Mouse (Mus musculus) retina, postnatal 1 day (tissue): ENCODE data around the gene Cfc1.
"Not testable (repeated sequence)": the region's sequence is repeated elsewhere in the genome, so short reads cannot be mapped to it uniquely, and the experiment has no call there.

Experiments
- DNase-seq: peaks from one replicate; pipeline ENCODE4 v3.0.0-alpha.2; 2012

Cfc1 gene

GRCm38 (mm10) chr1:34535043-34535698 is at the start of gene Cfc1:
Gene Cfc1, plus strand, starts transcription at chr1:34535648.
- not testable (repeated sequence) for DNase-seq

- DNase-seq, result no peak
Observed at GRCm38 (mm10) chr1:34487383-34487782, 48.1 kb upstream of the Cfc1 start.

GRCm38 (mm10) chr1:34489852-34490541 is 45.5 kb upstream of the Cfc1 start:
- no peak for DNase-seq

- no peak for DNase-seq
Observed at GRCm38 (mm10) chr1:34491480-34491879, 44.0 kb upstream of the Cfc1 start.

- DNase-seq, result no peak
Observed at GRCm38 (mm10) chr1:34502991-34503390, 32.5 kb upstream of the Cfc1 start.

GRCm38 (mm10) chr1:34505307-34505706 is 30.1 kb upstream of the Cfc1 start:
- DNase-seq, result no peak

- DNase-seq, result no peak
Observed at GRCm38 (mm10) chr1:34505970-34506551, 29.4 kb upstream of the Cfc1 start.

- no peak for DNase-seq
Observed at GRCm38 (mm10) chr1:34507986-34508385, 27.5 kb upstream of the Cfc1 start.

GRCm38 (mm10) chr1:34510575-34510981 is 24.9 kb upstream of the Cfc1 start:
- peak; percentile 23 for DNase-seq

- peak; percentile 49 for DNase-seq
Observed at GRCm38 (mm10) chr1:34511027-34511426, 24.4 kb upstream of the Cfc1 start.

- DNase-seq, result no peak
Observed at GRCm38 (mm10) chr1:34513068-34513467, 22.4 kb upstream of the Cfc1 start.

- DNase-seq, result no peak
Observed at GRCm38 (mm10) chr1:34516595-34516994, 18.9 kb upstream of the Cfc1 start.

- not testable (repeated sequence) for DNase-seq
Observed at GRCm38 (mm10) chr1:34517297-34517696, 18.2 kb upstream of the Cfc1 start.

GRCm38 (mm10) chr1:34517797-34518196 is 17.7 kb upstream of the Cfc1 start:
- DNase-seq, result not testable (repeated sequence)

- no peak for DNase-seq
Observed at GRCm38 (mm10) chr1:34518259-34518658, 17.2 kb upstream of the Cfc1 start.

- no peak for DNase-seq
Observed at GRCm38 (mm10) chr1:34522205-34522849, 13.1 kb upstream of the Cfc1 start.

- no peak for DNase-seq
Observed at GRCm38 (mm10) chr1:34522850-34523244, 12.6 kb upstream of the Cfc1 start.

- DNase-seq, result no peak
Observed at GRCm38 (mm10) chr1:34523647-34524046, 11.8 kb upstream of the Cfc1 start.

- not testable (repeated sequence) for DNase-seq
Observed at GRCm38 (mm10) chr1:34534574-34534973, 874 bp upstream of the Cfc1 start.

- DNase-seq, result peak; percentile 5
Observed at GRCm38 (mm10) chr1:34536291-34536766, 881 bp downstream of the Cfc1 start.

- DNase-seq, result peak; percentile 36
Observed at GRCm38 (mm10) chr1:34536767-34537485, 1.5 kb downstream of the Cfc1 start.

GRCm38 (mm10) chr1:34547074-34547473 is 11.6 kb downstream of the Cfc1 start:
- no peak for DNase-seq

GRCm38 (mm10) chr1:34553690-34554089 is 18.2 kb downstream of the Cfc1 start:
- DNase-seq, result no peak
